9 mouse cellular contexts compared by ENCODE assay signal in the genomic region with DNA sequence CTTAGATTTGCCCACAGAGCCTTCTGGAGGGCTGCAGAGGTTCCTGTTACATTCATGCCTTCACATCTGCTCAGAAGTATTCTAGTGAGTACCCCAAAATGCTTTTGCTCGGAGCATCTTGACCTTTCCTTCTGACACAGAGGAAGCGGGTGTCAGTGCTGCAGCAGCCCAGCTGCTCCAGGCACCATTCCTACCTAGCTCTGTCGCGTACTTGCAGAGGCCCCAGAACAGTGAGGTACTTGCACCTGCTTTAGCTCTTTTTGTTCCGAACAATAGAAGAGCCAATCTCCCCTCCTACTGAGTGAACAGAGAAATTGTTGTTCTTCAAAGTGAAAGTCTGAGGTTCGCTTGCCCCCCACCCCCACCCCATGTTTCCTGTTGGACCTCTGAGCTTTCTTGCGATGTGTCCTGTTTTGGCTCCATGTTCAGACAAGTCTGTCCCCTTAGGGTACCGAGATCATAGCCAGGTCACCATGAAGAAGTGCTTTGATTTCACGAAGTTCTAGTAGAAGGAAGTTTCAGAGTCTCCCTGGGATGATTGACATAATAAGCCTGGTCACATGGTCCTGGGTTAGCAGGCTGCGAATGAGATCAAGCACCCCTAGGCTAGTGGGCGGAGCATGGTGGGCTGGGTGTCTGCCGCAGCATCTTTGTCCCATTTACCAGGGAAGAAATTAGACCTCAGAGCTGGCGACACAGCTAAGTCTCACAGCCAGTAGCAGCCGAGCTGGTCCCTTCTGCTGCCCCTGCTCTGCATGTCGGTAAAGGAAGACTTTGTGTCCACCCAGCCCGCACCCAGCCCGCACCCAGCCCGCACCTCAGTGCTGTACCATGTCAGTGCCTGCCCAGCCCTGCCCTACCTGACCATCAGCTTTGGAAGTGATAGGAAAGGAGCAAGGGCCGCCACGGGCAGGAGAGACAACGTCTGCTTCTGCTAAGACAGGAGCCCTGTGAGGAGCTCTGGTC.
DNase-seq lines count a peak whose midpoint lies in the region; ATAC-seq lines count a peak whose summit lies in the region.
"Had no signal": no experiment of that assay in that cellular context is flagged by ENCODE, and none has a peak within 500 bp of the region (broad histone marks: within the 10 kb centered on the region; RNA-seq: fewer than 3 reads in every experiment).

No protein-coding gene starts in this region.

- no peak overlapping the region for H3K9ac ChIP-seq in forebrain, embryonic 12.5 days
- H3K9ac ChIP-seq in hindbrain, embryonic 14.5 days = peak overlapping the region; percentile 4; the same call in 1 of the 2 replicates
- H3K9ac ChIP-seq: liver, embryonic 15.5 days had no signal

- no peak overlapping the region for H3K27ac ChIP-seq in forebrain, embryonic 12.5 days
- no peak overlapping the region for H3K27ac ChIP-seq in hindbrain, embryonic 14.5 days
- H3K27ac ChIP-seq: liver, embryonic 15.5 days had no signal

- H3K36me3 ChIP-seq in forebrain, embryonic 12.5 days (replicated peaks) = no peaks in the 10 kb centered on the region
- H3K36me3 ChIP-seq in hindbrain, embryonic 14.5 days (replicated peaks; ENCODE audit: control insufficient read depth, insufficient read depth) = no peaks in the 10 kb centered on the region
- H3K36me3 ChIP-seq: liver, embryonic 15.5 days had no signal

- H3K4me3 ChIP-seq in forebrain, embryonic 12.5 days (replicated peaks) = no peak overlapping the region
- H3K4me3 ChIP-seq in hindbrain, embryonic 14.5 days (replicated peaks; ENCODE audit: low read length) = no peak overlapping the region
- H3K4me3 ChIP-seq: liver, embryonic 15.5 days had no signal

- peak; percentile 87 for ATAC-seq in forebrain, embryonic 12.5 days (ENCODE audit: low FRiP score)
- no peak for ATAC-seq in hindbrain, embryonic 14.5 days (ENCODE audit: low FRiP score)

- no peaks in the 10 kb centered on the region for H3K9me3 ChIP-seq in forebrain, embryonic 12.5 days
- no peaks in the 10 kb centered on the region for H3K9me3 ChIP-seq in hindbrain, embryonic 14.5 days (ENCODE audit: control insufficient read depth, low read length)
- H3K9me3 ChIP-seq: liver, embryonic 15.5 days had no signal

- peak; percentile 19 for DNase-seq in layer of hippocampus, adult 9-11 months
- no peak for DNase-seq in layer of hippocampus, postnatal 25 days (ENCODE audit: extremely low spot score in 1 of 2, low spot score in 1 of 2)
- DNase-seq in hindbrain, embryonic 14.5 days (ENCODE audit: low spot score) = peak; percentile 31
- peak; percentile 66 for DNase-seq in lung, postnatal 10 days
- peak; percentile 14 for DNase-seq in retina, postnatal 7 days (ENCODE audit: low read depth, low spot score)
- DNase-seq in layer of hippocampus, postnatal 10 days (ENCODE audit: low spot score in 2 of 2) = no peak
- no peak for DNase-seq in frontal cortex, postnatal 25 days (ENCODE audit: low spot score in 2 of 2)

- H3K27me3 ChIP-seq in forebrain, embryonic 12.5 days = no peaks in the 10 kb centered on the region
- no peaks in the 10 kb centered on the region for H3K27me3 ChIP-seq in hindbrain, embryonic 14.5 days (ENCODE audit: control insufficient read depth, insufficient read depth, low read length)
- H3K27me3 ChIP-seq: liver, embryonic 15.5 days had no signal

- peaks cover 18% of the 10 kb centered on the region for H3K4me1 ChIP-seq in forebrain, embryonic 12.5 days
- 0 out of 2 replicates have a peak, but pooled peaks cover 5% of the 10 kb centered on the region for H3K4me1 ChIP-seq in hindbrain, embryonic 14.5 days (replicated peaks; ENCODE audit: control insufficient read depth, insufficient read depth, low read length)

- 40% methylated on average over 21 of the region's 21 CpGs for WGBS in forebrain, embryonic 12.5 days
- WGBS in hindbrain, embryonic 14.5 days = 51% methylated on average over 21 of the region's 21 CpGs

- H3K4me2 ChIP-seq in forebrain, embryonic 12.5 days = peak overlapping the region; percentile 29
- peak overlapping the region; percentile 34 for H3K4me2 ChIP-seq in hindbrain, embryonic 14.5 days (replicated peaks)
- H3K4me2 ChIP-seq: liver, embryonic 15.5 days had no signal

Comparison
In these comparisons a context has a peak if more than half of its experiments do, and no peak if none do; other contexts are left out.
1. DNase-seq: peak in layer of hippocampus, adult 9-11 months (single experiment), hindbrain, embryonic 14.5 days (single experiment), lung, postnatal 10 days (single experiment) and retina, postnatal 7 days (single experiment); none in layer of hippocampus, postnatal 25 days (0 of 2), layer of hippocampus, postnatal 10 days (0 of 2) and frontal cortex, postnatal 25 days (0 of 2).